Mouse (Mus musculus) c-Kit-positive CD71-negative TER-119-negative erythroid progenitor cells, embryonic 14.5 days (primary cell): ENCODE data around the gene Ttc28.

Experiments used
- DNase-seq: peaks from one replicate; pipeline ENCODE4 v3.0.0-alpha.2; 2013; ENCODE audit warnings: low read depth

Ttc28 gene

DNA sequence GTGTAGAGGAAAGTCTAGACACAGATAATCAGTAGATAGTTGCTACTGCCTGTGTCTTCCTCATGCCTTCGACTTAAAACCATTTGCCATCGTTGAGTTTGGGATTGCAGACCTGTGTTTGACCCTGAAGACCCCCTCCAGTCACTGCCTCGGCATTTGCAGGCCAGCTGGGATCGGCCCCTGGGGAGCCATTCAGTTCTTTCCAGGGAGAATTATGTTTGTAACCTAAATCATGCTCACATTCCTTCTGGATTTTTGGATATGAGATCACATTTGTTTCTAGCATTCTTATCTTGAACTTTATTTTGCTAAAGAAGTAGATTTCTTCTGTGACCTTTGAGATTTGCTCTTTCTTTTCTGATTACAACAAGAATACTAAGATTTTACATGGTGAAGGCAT is 80.5 kb downstream of the Ttc28 start:
- no peak for DNase-seq

- no peak for DNase-seq
Measured at GRCm38 (mm10) chr5:110960890-110961289, 81.3 kb downstream of the Ttc28 start.

GRCm38 (mm10) chr5:110967483-110968055 is 88.0 kb downstream of the Ttc28 start:
- no peak for DNase-seq

DNA sequence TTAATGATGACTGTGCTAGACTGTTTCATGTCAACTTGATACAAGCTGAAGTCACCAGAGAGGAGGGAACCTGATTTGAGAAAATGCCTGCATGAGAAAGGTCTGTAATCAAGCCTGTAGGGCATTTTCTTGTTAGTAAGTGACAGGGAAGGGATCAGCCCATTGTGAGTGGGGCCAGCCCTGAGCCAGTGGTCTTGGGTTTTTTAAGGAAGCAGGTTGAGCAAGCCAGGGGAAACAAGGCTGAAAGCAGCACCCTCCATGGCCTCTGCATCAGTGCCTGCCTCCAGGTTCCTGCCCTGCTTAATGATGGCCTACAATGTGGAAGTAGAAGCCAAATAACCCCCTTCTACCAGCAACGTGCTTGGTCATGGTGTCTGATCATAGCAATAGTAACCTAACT is 89.0 kb downstream of the Ttc28 start:
- DNase-seq: no peak

DNA sequence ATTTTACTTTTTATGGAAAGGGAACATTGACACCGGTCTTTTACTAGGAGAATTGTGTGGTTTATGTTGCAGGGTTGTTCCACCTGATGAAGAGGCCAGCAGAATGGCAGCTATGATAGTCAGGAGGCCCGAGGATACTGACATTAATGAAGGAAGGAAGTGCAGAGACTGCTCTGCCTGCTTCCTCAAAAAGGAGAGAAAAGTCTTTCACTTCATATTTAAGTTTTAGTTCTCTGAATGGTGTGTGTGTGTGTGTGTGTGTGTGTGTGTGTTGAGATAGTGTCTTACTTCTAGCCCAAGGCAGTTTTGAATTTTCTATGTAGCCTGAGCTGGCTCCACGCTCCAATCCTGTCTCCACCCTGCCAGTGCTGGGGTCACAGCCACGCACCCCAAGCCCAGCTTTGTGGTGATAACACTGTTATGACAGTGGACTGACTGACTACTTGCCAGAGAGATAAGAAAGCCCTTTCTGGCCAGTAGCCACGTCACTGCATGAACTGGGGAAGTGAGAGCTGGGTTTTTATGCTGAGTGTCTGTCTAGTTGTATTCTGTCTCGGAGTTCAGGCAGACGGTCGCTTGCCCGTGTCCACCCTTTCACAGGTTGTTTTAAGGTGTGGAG is 90.7 kb downstream of the Ttc28 start:
- DNase-seq: peak; percentile 10

DNA sequence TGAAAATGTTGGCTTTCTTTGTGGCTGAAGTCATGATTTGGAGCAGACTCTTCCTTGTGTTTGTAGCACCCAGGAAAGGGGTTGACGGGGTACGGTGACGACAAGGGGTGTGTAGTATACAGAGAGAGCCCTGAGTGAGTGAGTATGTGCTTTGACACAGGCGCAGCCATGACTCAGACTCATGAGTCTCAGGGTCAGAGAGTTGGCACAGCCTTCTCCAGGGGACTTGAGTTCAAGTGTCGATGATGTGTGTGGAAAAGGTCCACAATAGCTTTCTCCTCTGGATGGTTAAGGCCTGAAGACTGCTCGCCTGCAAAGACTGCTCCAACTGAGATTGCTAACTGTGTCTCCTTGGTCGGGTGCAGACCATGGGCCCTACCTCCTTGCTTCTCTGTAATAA is 97.1 kb downstream of the Ttc28 start:
- DNase-seq: no peak

DNA sequence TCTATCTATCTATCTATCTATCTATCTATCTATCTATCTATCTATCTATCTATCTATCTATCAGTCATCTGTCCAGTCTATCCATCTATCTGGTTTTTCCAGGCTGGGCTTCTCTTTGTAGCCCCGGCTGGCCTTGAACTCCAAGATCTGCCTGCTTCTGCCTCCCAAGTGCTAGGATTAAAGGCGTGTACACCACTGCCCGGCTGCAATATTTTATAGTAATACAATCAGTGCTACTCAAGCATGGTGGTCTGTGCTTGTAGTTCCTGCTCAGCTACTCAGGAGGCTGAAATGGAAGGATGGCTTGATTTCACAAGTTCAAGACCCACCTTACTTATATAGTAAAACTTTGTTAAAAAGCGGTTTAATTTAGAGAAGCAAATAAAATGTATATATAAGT is 98.2 kb downstream of the Ttc28 start:
- DNase-seq: no peak

DNA sequence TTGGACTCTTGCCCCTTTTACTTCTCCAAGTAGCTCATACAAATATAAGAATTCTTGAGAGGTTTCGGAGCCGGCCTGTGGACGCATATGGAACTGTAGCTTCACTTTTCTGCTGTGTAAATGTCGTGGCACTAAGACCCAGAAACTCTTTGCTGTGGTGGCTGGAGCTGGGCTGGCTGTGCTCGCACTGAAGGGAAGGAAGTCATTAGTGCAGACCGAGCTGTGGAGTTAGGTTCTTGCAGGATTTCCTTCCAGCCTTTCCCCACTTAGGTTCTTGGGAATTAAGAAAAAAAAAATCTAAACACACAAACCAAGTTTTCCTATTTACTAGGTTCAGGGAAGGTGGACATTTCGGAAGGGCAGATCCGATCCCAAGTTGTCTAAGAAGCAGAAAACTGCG is 98.9 kb downstream of the Ttc28 start:
- peak; percentile 40 for DNase-seq

DNA sequence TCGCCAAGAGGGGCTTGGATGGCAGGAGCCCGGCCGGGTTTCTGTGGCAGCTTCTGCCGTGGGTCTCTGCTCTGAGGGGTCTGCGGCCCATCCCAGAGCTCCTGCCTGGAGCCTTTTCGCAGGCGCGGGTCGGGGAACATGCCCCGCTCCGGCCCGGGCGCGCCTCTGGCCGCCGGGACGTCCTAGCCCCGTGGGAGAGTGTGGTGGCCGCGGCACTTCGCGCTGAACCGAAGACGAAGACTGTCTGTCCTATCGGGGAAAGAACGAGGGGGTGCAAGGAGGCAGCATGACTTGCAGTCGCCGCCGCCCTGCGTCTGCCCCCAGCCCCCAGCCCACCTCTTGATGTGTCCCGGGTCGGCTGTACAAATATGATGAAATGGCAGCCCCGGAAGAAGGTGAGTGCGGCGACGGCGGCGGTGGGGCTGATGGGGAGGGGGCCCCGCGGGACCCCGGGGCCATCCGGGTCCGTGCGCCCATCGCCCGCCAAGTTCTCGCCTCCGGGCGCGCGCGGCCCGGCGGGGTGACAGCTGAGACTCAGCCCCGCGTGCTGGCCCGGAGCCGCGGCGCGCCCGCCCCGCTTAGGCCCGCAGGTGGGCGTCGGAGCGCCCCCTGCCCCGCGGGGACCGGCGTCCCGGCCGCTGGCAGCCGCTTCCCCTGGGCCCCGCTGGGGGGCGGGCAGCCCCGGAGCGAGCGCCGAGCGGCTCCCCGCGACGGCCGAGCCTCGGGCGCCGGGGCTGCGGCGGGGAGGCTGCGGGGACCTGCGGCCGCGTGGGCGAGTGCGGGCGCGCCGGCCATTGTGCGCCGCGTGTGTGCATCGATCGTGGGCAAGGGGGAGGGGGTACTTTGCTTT is 99.6 kb downstream of the Ttc28 start:
- peak; percentile 9 for DNase-seq

DNA sequence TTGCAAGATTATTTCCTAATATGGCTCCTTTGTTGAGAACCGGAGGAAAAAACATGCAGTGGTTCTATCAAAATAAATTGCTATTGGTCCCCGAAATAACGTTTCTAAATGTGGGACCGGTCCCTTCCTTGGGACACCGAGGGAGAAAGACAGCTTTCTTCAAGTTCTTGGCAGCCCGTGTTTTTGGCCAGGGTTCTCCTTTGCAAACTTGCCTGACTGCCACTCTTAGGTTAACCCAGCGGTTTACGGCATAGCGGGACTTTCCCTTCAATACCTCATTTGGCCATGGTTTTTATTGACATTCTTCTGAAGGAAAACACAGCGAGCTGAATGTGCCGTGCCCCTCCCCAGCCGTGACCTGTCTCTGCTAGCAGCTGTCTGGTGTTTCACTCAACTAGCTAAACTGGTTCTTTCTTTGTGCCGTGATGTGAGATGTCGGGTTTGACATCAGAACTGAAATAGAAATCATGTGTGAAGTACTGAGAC is 100.3 kb downstream of the Ttc28 start:
- DNase-seq: peak; percentile 25

DNA sequence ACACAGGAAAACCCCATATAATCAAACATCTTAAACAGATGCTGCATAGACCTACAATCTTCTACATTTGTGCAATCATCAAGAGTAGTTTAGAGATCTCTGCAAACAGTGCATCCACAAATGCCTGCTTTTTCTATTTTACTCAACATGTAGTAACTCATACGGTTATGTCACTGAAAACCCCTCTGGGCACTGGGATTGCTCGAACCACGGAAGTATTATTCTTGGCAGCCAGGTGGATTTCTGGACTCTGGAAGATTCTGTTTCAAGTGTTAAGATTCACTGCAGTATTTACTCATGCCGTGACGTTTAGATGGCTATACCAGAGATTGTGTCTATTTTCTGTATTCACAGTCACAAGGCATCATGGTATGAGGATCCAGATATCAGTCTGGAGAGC is 101.0 kb downstream of the Ttc28 start:
- no peak for DNase-seq

DNA sequence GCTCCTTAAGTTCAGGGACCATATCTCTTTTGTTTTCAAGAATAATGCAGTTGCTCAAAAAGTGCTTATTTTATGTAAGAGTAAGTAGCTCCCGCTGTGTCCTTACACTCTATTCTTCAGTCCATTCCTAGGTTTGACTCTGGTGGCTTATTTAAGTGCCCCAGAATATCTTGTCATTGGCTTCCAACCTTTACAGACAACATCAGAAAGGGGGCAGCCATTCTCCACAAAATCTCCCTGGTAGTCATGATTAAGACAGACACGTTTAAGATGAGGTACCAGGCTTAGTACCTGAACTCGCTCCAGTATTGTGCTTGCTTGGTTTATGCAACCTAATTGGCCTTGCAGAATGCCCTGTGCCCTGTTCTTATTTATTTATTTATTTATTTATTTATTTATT is 102.8 kb downstream of the Ttc28 start:
- DNase-seq: no peak

DNA sequence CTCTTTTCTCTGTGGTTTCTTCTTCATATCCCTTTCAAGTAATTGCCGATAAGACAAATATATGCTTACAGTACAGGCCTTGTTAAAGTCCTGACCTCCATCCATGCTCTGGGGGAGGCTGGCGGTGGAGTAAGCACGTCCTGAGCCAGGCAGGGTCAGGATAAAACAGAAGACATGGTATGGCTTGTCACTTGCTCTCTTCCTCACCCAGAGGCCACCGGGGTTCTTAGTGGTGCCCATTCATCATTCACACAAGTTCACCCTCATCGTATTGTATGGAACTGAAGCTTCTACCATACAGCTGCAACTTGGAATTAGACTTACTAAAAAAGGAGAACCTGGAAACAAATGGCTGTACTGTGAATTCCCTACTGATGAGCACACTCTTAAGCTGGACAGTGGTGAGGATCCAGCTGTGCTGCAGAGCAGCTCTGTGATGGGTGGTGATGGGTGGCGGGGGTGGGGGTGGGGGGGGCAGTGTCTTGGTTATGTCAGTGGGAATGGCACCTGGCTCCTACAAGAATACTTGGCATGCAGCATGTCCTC is 104.6 kb downstream of the Ttc28 start:
- DNase-seq: no peak

DNA sequence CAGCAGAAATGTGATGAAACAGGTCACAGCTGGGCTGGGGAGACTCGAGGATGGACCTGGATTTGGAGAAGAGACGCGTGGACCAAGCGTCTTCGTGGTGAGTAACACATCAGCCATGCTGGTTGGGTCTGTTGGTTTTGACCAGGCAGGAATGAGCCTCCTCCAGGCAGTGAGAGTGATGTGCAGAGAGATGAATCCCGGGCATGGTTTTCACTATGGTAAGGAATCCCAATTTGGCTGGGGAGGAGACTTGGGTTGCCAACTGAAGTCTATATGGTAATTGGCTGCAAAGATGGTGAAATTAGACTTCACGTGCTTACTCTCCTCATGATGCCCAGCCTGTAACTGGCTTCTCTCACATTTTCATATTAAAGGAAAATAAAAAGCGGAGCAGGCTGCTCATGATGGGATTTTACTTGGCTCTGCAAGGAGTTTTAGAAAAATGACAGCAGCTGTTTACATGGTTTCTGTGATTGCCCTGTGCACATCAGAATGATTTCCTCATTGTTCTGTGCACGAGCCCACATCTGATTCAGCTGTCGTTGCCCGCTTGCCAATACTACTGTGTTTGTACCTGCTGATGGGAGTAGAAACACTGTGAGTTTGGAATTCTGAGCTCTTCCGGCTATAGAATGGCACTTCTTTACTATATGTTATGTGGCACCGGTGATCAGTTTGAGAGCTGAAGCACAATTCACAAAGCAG is 117.4 kb downstream of the Ttc28 start:
- DNase-seq: no peak

- no peak for DNase-seq
Measured at GRCm38 (mm10) chr5:110997692-110998091, 118.1 kb downstream of the Ttc28 start.

GRCm38 (mm10) chr5:110998298-110998697 is 118.7 kb downstream of the Ttc28 start:
- DNase-seq: no peak

- DNase-seq: no peak
Measured at GRCm38 (mm10) chr5:111000953-111001352, 121.3 kb downstream of the Ttc28 start.

DNA sequence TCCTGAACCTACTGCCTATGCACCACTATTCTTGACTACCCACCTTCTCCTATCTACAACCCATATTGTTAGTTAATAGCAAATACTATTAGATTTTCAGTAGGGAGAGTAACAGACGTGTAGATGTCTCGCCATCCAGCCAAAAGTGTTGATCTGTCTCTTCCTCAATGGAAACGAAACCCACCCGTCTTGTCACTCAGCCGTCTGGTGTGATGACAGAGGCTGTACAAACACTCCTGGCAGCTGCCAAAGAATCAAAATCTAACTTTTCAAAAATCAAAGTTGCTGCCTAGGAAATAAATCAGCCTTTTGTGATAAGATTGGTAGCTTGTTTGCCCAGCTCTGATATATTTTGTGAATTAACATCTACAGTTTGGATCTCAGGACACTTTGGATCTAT is 123.6 kb downstream of the Ttc28 start:
- no peak for DNase-seq

GRCm38 (mm10) chr5:111003750-111004149 is 124.1 kb downstream of the Ttc28 start:
- no peak for DNase-seq

- DNase-seq: no peak
Measured at GRCm38 (mm10) chr5:111006272-111007135, 126.9 kb downstream of the Ttc28 start.

DNA sequence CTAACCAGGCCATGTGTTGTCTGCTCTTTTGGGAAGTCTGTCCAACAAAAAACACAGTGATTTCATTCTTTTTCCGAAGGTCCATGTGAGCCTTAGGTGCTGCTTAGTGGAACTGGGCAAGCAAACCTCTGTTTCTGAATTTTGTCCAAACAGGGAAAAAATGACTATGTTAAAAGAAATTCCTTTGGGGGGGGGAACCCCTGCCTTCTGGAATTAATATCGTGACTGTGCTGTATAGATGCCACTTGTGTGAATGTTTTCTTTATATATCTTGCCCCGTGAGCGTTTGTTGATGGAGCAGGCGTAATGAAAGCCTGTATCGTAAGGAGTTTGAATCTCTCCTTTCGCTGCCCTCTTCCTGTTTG is 127.5 kb downstream of the Ttc28 start:
- no peak for DNase-seq
